Comparison of ENCODE assay signal across 1 mouse cellular context in the genomic region with DNA sequence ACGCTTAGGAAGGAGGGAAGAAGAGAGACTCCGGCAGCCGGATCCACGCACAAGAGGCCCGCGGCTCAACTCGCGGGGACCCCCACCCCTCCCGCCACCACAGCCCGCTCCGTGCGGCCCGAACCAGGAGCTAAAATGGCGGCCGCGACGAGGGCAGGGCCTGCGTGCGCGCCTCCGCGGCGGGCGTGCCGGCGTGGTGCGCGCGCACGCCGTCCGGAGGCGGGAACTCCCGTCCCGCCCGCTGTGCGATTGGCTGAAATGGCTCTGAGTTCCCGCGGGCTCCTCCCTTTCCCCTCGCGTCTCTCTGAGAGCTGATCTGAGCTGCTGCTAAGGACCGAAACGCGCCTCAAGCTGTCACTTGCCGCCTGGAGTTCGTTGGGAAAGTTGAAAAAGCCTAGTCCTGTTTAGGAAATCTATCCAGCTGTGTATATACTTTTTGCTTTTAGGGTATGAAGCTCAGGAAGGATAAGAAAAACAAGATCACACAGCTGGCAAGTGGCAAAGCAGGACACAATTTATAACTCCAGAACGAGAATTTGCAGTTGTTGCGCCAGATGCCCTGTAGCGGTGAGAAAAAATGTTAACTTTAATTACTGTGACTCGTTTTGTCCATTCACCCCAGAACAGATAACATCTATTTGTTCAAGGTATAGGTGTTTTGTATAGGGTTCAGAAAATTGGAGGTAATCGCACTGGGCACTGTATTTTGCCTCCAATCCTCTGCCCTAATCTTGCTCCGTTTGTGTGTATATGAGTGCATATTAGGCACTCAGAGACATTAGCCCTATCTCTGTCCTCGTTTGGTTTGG.
A peak's percentile ranks its signal among the peaks of the same experiment; 100 is the strongest.
TF ChIP-seq lines count a peak whose summit lies in the region.

Dhx15 (minus strand) TSS at position 144 of the 809 bp plus-strand sequence.

TF ChIP-seq in myocyte, 11 proteins besides CTCF, POLR2A, EP300 and RAD21 (continued from another document):
- TF ChIP-seq MYOG (IDR thresholded peaks at IDR 0.05; ENCODE audit: control insufficient read depth in 1 of 3, insufficient read depth in 1 of 3, insufficient read length in 2 of 3, low read depth in 2 of 3) (peak in 1 of 3 experiments; percentile 4), REST (IDR thresholded peaks at IDR 0.05; ENCODE audit: insufficient read depth, insufficient read length) (no peak), TCF12 (IDR thresholded peaks at IDR 0.05; ENCODE audit: insufficient read depth, poor library complexity, severe bottlenecking) (no peak), E2F4 (IDR thresholded peaks at IDR 0.05; ENCODE audit: insufficient read depth) (peak; percentile 21)
